Mouse (Mus musculus) leukemia stem cell, adult 10-12 weeks (primary cell): ENCODE results near the gene Sft2d2. TPM values are rescaled to one million over a fixed set of nuclear protein-coding genes. Genes with fewer than 3 reads are reported as not detected.

Experiments used
- polyA plus RNA-seq: library from polyadenylated mRNA; stranded (reverse); fragments of >175 nt; gene quantifications from 2 replicates; pipeline ENCODE4 v1.2.3, GENCODE M21; 2012; ENCODE audit warnings: low replicate concordance

Sft2d2 gene
- polyA plus RNA-seq = 0.59 and 1.1 TPM in 2 replicates

DNA sequence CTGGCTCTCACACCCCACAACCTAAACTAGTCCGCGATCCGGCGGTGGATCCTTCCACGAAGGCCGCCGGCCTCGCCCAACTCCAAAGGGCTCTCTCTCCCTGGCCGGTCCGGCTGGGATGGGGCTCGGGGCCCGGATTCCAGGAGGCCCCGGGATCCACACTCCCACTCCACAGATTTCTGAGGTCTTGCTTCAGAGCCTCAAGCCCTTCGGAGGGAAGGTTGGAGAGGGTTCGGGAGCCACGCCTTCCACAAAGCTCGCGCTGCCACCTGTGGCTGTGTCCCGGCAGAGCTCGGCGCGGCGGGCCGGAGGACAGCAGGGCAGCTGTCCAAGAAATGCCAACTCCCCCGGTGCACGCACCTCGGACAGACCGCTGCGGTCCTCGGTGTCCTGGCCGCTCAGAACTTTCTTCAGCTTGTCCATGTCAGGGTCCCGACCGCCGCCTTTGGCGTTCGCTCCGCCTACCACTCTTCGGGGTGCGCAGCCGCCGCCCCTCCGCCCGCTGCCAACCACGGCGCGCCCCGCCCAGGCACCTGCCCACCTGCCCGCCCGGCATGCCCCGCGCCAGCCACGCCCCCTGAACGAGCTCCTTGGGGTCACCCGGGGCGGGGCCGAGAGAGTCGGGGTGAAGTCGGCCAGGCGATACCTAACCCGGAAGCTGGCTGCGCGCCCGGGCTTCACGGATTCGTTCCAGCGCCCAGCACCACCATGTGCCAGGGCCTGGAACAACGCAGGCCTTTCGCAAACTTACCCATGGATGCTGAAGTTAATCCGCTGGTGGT, at the start of gene Sft2d2:
Sft2d2 (minus strand) TSS at position 559 of the 782 bp plus-strand sequence.

DNA sequence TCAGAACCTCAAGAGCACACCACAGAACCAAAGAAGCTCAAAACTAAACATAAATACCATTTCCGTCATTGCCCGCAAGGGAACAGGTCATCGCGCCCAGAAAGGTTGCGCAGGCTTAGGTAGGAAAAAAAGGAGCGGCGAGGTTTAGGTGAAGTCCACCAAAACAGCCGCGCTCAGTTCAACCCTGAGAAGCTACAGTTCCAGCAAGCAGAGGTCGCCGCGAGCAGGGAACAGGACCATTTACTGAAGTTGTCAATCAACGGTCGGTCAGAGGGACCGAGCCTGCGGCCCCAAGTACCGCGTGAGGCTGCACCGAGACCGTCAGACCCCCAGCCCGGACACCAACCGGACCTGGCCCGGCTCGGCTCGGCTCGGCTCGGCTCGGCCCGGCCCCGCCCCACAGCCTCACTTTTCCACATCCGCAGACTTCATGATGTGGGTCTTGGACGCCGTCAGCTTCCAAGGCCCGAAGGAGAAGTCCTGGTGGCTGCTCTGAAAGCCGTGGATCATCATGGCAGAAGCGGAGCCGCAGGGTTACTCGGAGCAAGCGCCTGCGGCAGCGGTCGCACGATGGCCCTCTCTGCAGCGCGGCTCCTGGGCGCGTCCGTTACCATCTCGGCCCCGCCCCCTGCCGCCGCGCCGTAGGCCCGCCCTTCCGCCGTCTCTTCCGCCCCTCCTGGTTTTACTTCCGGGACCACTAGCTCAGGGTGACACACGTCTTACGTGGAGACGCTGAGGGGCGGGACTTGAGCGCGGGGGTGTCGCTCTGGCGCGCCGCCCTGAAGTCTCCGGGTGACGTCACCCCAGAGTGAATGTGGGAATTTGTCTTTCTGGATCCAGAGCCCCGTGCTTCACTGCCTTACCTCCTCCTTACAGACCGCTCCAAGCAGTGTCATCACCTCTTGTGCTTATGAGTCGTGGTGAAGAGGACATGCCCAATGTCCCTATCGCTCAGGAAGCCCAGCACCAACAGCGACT, 42.4 kb upstream of the Sft2d2 start, which contains the start of gene Tiprl:
Tiprl (minus strand) TSS at position 676 of the 978 bp plus-strand sequence.

DNA sequence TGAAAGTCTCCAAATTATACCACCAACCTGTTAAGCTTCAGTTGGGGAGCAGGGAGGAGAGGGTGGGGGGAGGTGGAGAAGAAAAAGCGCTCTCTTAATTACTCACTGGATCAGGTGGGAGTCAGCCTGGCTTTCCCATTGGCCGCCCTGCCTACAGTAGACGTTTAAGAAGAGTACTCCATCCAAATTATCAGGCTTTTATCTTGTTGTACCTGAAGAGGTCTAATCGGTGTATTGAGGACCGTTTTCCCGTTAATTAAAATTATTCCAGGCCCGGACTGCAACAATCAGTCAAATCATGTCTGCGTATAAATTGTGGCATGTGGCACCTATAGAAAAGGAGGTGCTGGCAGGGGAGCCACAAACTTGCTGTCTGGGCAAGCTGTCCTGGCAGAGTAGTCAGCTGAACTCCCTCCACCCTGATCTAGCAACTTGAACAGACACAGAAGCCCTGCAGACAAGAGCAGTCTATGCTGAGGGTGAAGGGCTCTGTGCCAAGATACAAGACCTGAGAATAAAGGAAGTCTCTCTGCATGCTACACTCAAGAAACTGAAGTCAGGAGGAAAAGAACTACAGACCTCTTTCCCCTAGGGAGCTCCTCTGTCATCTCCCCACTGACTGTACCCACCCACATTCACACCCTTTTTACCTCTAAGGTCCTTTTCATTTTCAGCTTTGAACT, 33.4 kb downstream of the Sft2d2 start, which contains the start of gene Tbx19:
Tbx19 (minus strand) TSS at position 51 of the 683 bp plus-strand sequence.

Other genes starting within 250 kb of the Sft2d2 start
- gene Tbx19, start 33.7 kb downstream of the Sft2d2 start, polyA plus RNA-seq = not detected in 2 replicates
- 11.3 and 14.4 TPM in 2 replicates for gene Tiprl, start 42.6 kb upstream of the Sft2d2 start, polyA plus RNA-seq
- 0.06 TPM in 1 of 2 replicates, not detected in the other for gene Gpr161, start 101.4 kb upstream of the Sft2d2 start, polyA plus RNA-seq